Mouse (Mus musculus) ES-E14 (cell line): ENCODE results near the gene Ldlrad3.

Experiments used
- CHD2 ChIP-seq: IDR thresholded peaks from 2 replicates; pipeline ENCODE4 v1.6.1; 2014; ENCODE audit warnings: mild to moderate bottlenecking, low read depth, low read length, inconsistent platforms
- MAFK ChIP-seq: IDR thresholded peaks from 2 replicates; pipeline ENCODE4 v1.6.1; 2014; ENCODE audit warnings: mild to moderate bottlenecking, low read depth, low read length, inconsistent platforms; ENCODE audit not compliant: insufficient read depth

GRCm38 (mm10) chr2:101933301-101933700, 252.9 kb downstream of the Ldlrad3 start:
- TF ChIP-seq MAFK (no peak), CHD2 (no peak)
